Mouse (Mus musculus) limb, embryonic 12.5 days (tissue): Measurements from ENCODE around the gene Scgb1b11. TPM values are rescaled to one million over a fixed set of nuclear protein-coding genes. Genes with fewer than 3 reads are reported as not detected.
"Not testable (repeated sequence)": the region's sequence is repeated elsewhere in the genome, so short reads cannot be mapped to it uniquely, and the experiment has no call there.

Source experiments
- ATAC-seq: fragments of 200-750 bp; cut with Nextera tagmentation; 2 replicates; pipeline ENCODE4 v1.8.0; 2017; ENCODE audit warnings: low read depth, moderate TSS enrichment; ENCODE audit not compliant: insufficient number of reproducible peaks, insufficient read depth, low FRiP score, low TSS enrichment
- H3K27ac ChIP-seq: fragments of 300-500 bp; sonication (generic); 2 replicates; pipeline ENCODE4 v1.5.1; 2016; ENCODE audit warnings: mild to moderate bottlenecking, moderate library complexity
- H3K27me3 ChIP-seq: fragments of 300-500 bp; sonication (generic); 2 replicates; pipeline ENCODE4 v1.6.1; 2016; ENCODE audit warnings: mild to moderate bottlenecking, moderate library complexity
- H3K36me3 ChIP-seq: fragments of 300-500 bp; sonication (generic); 2 replicates; pipeline ENCODE4 v1.6.1; 2016; ENCODE audit warnings: mild to moderate bottlenecking, moderate library complexity
- H3K4me1 ChIP-seq: fragments of 300-500 bp; sonication (generic); replicated peaks from 2 replicates; pipeline ENCODE4 v1.6.1; 2016
- H3K4me2 ChIP-seq: fragments of 300-500 bp; sonication (generic); 2 replicates; pipeline ENCODE4 v1.6.1; 2016; ENCODE audit warnings: mild to moderate bottlenecking, moderate library complexity
- H3K4me3 ChIP-seq: fragments of 300-500 bp; sonication (generic); replicated peaks from 2 replicates; pipeline ENCODE4 v1.5.1; 2016; ENCODE audit warnings: mild to moderate bottlenecking
- H3K9ac ChIP-seq: fragments of 300-500 bp; sonication (generic); replicated peaks from 2 replicates; pipeline ENCODE4 v1.6.1; 2016; ENCODE audit warnings: mild to moderate bottlenecking, moderate library complexity
- H3K9me3 ChIP-seq: fragments of 300-500 bp; sonication (generic); 2 replicates; pipeline ENCODE4 v1.6.1; 2016; ENCODE audit warnings: mild to moderate bottlenecking, moderate library complexity
- WGBS: fragments of 180-500 bp; shearing (Covaris S2); methylation state at CpG from one replicate; pipeline ENCODE4 v1.1.7; 2016; 5-methylcytosine and 5-hydroxymethylcytosine counted together
- polyA plus RNA-seq: library from polyadenylated mRNA; unstranded; fragments of >200 nt; fragmentation: Nextera tagmentation; extraction: Ambion mirVana; gene quantifications from 2 replicates; pipeline ENCODE4 v1.2.1, GENCODE M21; 2016

Gene Scgb1b11
- polyA plus RNA-seq = not detected in 2 replicates

- not testable (repeated sequence) for H3K4me1 ChIP-seq, H3K9ac ChIP-seq, H3K9me3 ChIP-seq, ATAC-seq, H3K27me3 ChIP-seq, H3K4me3 ChIP-seq, H3K36me3 ChIP-seq, H3K27ac ChIP-seq, H3K4me2 ChIP-seq
- WGBS = no CpG with 5 or more reads among the region's 2 CpGs
Observed at GRCm38 (mm10) chr7:32222540-32222939, at the start of gene Scgb1b11. Gene Scgb1b11 (plus strand): TSS chr7:32222840.

- H3K4me2 ChIP-seq, H3K27me3 ChIP-seq, H3K4me3 ChIP-seq, H3K9ac ChIP-seq, H3K4me1 ChIP-seq, H3K36me3 ChIP-seq, H3K27ac ChIP-seq, H3K9me3 ChIP-seq, ATAC-seq: not testable (repeated sequence)
- 89% methylated on average over 2 of the region's 2 CpGs for WGBS
Observed at GRCm38 (mm10) chr7:32211045-32211444, 11.6 kb upstream of the Scgb1b11 start, which contains the start of gene Scgb2b11. Gene Scgb2b11 (minus strand): TSS chr7:32211145.

Other genes starting within 250 kb of the Scgb1b11 start
- not detected in 2 replicates for gene Scgb1b10, start 122.0 kb upstream of the Scgb1b11 start, polyA plus RNA-seq
- not detected in 2 replicates for gene Scgb2b11, start 11.7 kb upstream of the Scgb1b11 start, polyA plus RNA-seq
- not detected in 2 replicates for gene Scgb2b12, start 104.4 kb downstream of the Scgb1b11 start, polyA plus RNA-seq
- not detected in 2 replicates for gene Scgb1b12, start 111.3 kb downstream of the Scgb1b11 start, polyA plus RNA-seq
- not detected in 2 replicates for gene Scgb1b29, start 218.7 kb downstream of the Scgb1b11 start, polyA plus RNA-seq